In genomic region chr14:105922874-105923273, GRCm38 (mm10) we compare ENCODE assay signal across 9 mouse cellular contexts. TPM values are rescaled to one million over a fixed set of nuclear protein-coding genes. Genes with fewer than 3 reads are reported as not detected.
DNase-seq lines count a peak whose midpoint lies in the region; ATAC-seq lines count a peak whose summit lies in the region.
"Had no signal": no experiment of that assay in that cellular context is flagged by ENCODE, and none has a peak within 500 bp of the region (broad histone marks: within the 10 kb centered on the region; RNA-seq: fewer than 3 reads in every experiment).

No protein-coding gene starts in this region.

- no peak overlapping the region for H3K4me3 ChIP-seq in liver, embryonic 12.5 days
- H3K4me3 ChIP-seq in forebrain, embryonic 14.5 days (ENCODE audit: low read depth, low read length): no peak overlapping the region
- H3K4me3 ChIP-seq: liver, embryonic 13.5 days had no signal

- no peaks in the 10 kb centered on the region for H3K36me3 ChIP-seq in liver, embryonic 12.5 days
- H3K36me3 ChIP-seq in forebrain, embryonic 14.5 days (ENCODE audit: control insufficient read depth, insufficient read depth, low read length): no peaks in the 10 kb centered on the region
- H3K36me3 ChIP-seq: liver, embryonic 13.5 days had no signal

- DNase-seq in liver: peak; percentile 4
- peak; percentile 25 to 32 for DNase-seq in adrenal gland, postnatal 36 days
- DNase-seq in neural tube, embryonic 10.5 days (ENCODE audit: extremely low spot score, low spot score): peak; percentile 43
- DNase-seq in gastrocnemius, adult 18-20 months (ENCODE audit: low spot score): no peak
- no peak for DNase-seq in forebrain, embryonic 14.5 days (ENCODE audit: low spot score)
- DNase-seq in left cerebral cortex, adult 8-10 months (ENCODE audit: low spot score in 2 of 2): no peak
- DNase-seq: liver, embryonic 13.5 days had no signal

- peaks cover 10% of the 10 kb centered on the region; the same call in 1 of the 2 replicates for H3K27me3 ChIP-seq in liver, embryonic 12.5 days (replicated peaks)
- no peaks in the 10 kb centered on the region; the same call in 1 of the 2 replicates for H3K27me3 ChIP-seq in forebrain, embryonic 14.5 days (replicated peaks; ENCODE audit: control insufficient read depth, insufficient read depth, low read length)

- 6% methylated on average over 8 of the region's 8 CpGs for WGBS in liver, embryonic 12.5 days (ENCODE audit: insufficient replicate concordance)
- 28% methylated on average over 8 of the region's 8 CpGs for WGBS in forebrain, embryonic 14.5 days

- no peak for ATAC-seq in liver, embryonic 12.5 days
- ATAC-seq in hematopoietic stem cell, adult 5-6 weeks (replicated peaks in 1 of 2; ENCODE audit: insufficient read depth in 1 of 2, low FRiP score in 2 of 2, low TSS enrichment in 1 of 2, low read depth in 1 of 2, poor library complexity in 2 of 2, severe bottlenecking in 2 of 2): peak; percentile 74 to 81
- ATAC-seq in forebrain, embryonic 14.5 days: no peak

- no peak overlapping the region for H3K27ac ChIP-seq in liver, embryonic 12.5 days
- H3K27ac ChIP-seq in forebrain, embryonic 14.5 days (ENCODE audit: low read depth, low read length): no peak overlapping the region
- H3K27ac ChIP-seq: liver, embryonic 13.5 days had no signal

- no peak overlapping the region for H3K9ac ChIP-seq in liver, embryonic 12.5 days
- H3K9ac ChIP-seq in forebrain, embryonic 14.5 days (ENCODE audit: low read length): no peak overlapping the region
- H3K9ac ChIP-seq: liver, embryonic 13.5 days had no signal

- no peaks in the 10 kb centered on the region for H3K9me3 ChIP-seq in liver, embryonic 12.5 days (replicated peaks)
- no peaks in the 10 kb centered on the region for H3K9me3 ChIP-seq in forebrain, embryonic 14.5 days (replicated peaks; ENCODE audit: control insufficient read depth, low read length)
- H3K9me3 ChIP-seq: liver, embryonic 13.5 days had no signal

- no peaks in the 10 kb centered on the region; the same call in 1 of the 2 replicates for H3K4me1 ChIP-seq in liver, embryonic 12.5 days
- peaks cover 7% of the 10 kb centered on the region for H3K4me1 ChIP-seq in forebrain, embryonic 14.5 days (ENCODE audit: control insufficient read depth, insufficient read depth, low read length)

- H3K4me2 ChIP-seq in liver, embryonic 12.5 days: no peak overlapping the region
- H3K4me2 ChIP-seq in forebrain, embryonic 14.5 days (ENCODE audit: low read length): no peak overlapping the region
- H3K4me2 ChIP-seq: liver, embryonic 13.5 days had no signal

RNA-seq across cellular contexts. Expression of gene Spry2, which starts 26.3 kb away (rescaled TPM):
- 6.6 and 7.1 TPM in 2 replicates for polyA plus RNA-seq in liver, embryonic 12.5 days (2016; fragmentation: Nextera tagmentation; extraction: Ambion mirVana)
- 10 to 100 TPM; 38.1 to 38.6 TPM for total RNA-seq in adrenal gland, postnatal 36 days (2021)
- total RNA-seq in hematopoietic stem cell, adult 5-6 weeks (2017): 12.3 and 19.4 TPM in 2 replicates
- total RNA-seq in gastrocnemius, adult 18-20 months (2021): 10 to 100 TPM; 13.5 to 19.3 TPM
- polyA plus RNA-seq in forebrain, embryonic 14.5 days (2014; fragmentation: Nextera tagmentation; extraction: Ambion mirVana): 22.9 and 28.0 TPM in 2 replicates
- 10 to 100 TPM; 77.7 to 87.4 (median 83.9) TPM for total RNA-seq in left cerebral cortex, adult 8-10 months (2022)

Comparison
In these comparisons a context has a peak if more than half of its experiments do, and no peak if none do; other contexts are left out.
1. DNase-seq: peak in liver (single experiment), adrenal gland, postnatal 36 days (2 of 2) and neural tube, embryonic 10.5 days (single experiment); none in gastrocnemius, adult 18-20 months (single experiment), forebrain, embryonic 14.5 days (single experiment) and left cerebral cortex, adult 8-10 months (0 of 2).
2. ATAC-seq: peak in hematopoietic stem cell, adult 5-6 weeks (2 of 2); none in liver, embryonic 12.5 days (single experiment) and forebrain, embryonic 14.5 days (single experiment).